Mouse (Mus musculus): ENCODE data around the gene Nutf2-ps1. TPM values are rescaled to one million over a fixed set of nuclear protein-coding genes. Genes with fewer than 3 reads are reported as not detected.

Nutf2-ps1 gene
- polyA plus RNA-seq, 1 experiment from 2014 or later = 335 TPM

- H3K36me3 ChIP-seq (ENCODE audit: control insufficient read depth, insufficient read depth, low read length) = no peaks in the 10 kb centered on the region
- no peaks in the 10 kb centered on the region for H3K27me3 ChIP-seq (ENCODE audit: control insufficient read depth, insufficient read depth, low read length)
- WGBS = 88% methylated on average over 3 of the region's 3 CpGs
- ATAC-seq (ENCODE audit: insufficient number of reproducible peaks, insufficient read depth, low FRiP score, low read depth) = no peak
- no peaks in the 10 kb centered on the region for H3K9me3 ChIP-seq (ENCODE audit: control insufficient read depth, low read depth, low read length)
- no peak overlapping the region for H3K9ac ChIP-seq (replicated peaks; ENCODE audit: low read depth, low read length)
- H3K4me2 ChIP-seq (replicated peaks; ENCODE audit: low read depth, low read length) = no peak overlapping the region
- no peak overlapping the region for H3K27ac ChIP-seq (ENCODE audit: low read length)
- H3K4me3 ChIP-seq (ENCODE audit: low read depth, low read length) = no peak overlapping the region
- H3K4me1 ChIP-seq (ENCODE audit: control insufficient read depth, insufficient read depth, low read length) = peaks cover 6% of the 10 kb centered on the region; the same call in 1 of the 2 replicates
Observed at GRCm38 (mm10) chr19:53560436-53560835, 28.4 kb downstream of the Nutf2-ps1 start.

- H3K4me2 ChIP-seq (replicated peaks; ENCODE audit: low read depth, low read length) = peak overlapping the region; percentile 28
Observed at GRCm38 (mm10) chr19:53557267-53557936, 31.5 kb downstream of the Nutf2-ps1 start.

GRCm38 (mm10) chr19:53556841-53557240 lies 32.0 kb downstream of the Nutf2-ps1 start:
- peaks cover 6% of the 10 kb centered on the region; the same call in 1 of the 2 replicates for H3K4me1 ChIP-seq (ENCODE audit: control insufficient read depth, insufficient read depth, low read length)
- H3K27ac ChIP-seq (ENCODE audit: low read length) = no peak overlapping the region
- H3K4me2 ChIP-seq (replicated peaks; ENCODE audit: low read depth, low read length) = peak overlapping the region; percentile 28
- no peak overlapping the region for H3K9ac ChIP-seq (replicated peaks; ENCODE audit: low read depth, low read length)
- no peak overlapping the region for H3K4me3 ChIP-seq (ENCODE audit: low read depth, low read length)
- no peaks in the 10 kb centered on the region for H3K9me3 ChIP-seq (ENCODE audit: control insufficient read depth, low read depth, low read length)
- H3K36me3 ChIP-seq (ENCODE audit: control insufficient read depth, insufficient read depth, low read length) = no peaks in the 10 kb centered on the region
- no peaks in the 10 kb centered on the region for H3K27me3 ChIP-seq (ENCODE audit: control insufficient read depth, insufficient read depth, low read length)
- 29% methylated on average over 6 of the region's 6 CpGs for WGBS
- no peak for ATAC-seq (ENCODE audit: insufficient number of reproducible peaks, insufficient read depth, low FRiP score, low read depth)

More at GRCm38 (mm10) chr19:53557267-53557936, 31.5 kb downstream of the Nutf2-ps1 start:
- Histone ChIP-seq H3K27me3 (ENCODE audit: control insufficient read depth, insufficient read depth, low read length) (no peaks in the 10 kb centered on the region), H3K36me3 (ENCODE audit: control insufficient read depth, insufficient read depth, low read length) (no peaks in the 10 kb centered on the region), H3K27ac (ENCODE audit: low read length) (no peak overlapping the region), H3K9me3 (ENCODE audit: control insufficient read depth, low read depth, low read length) (no peaks in the 10 kb centered on the region), H3K4me3 (ENCODE audit: low read depth, low read length) (no peak overlapping the region), H3K9ac (replicated peaks; ENCODE audit: low read depth, low read length) (no peak overlapping the region), H3K4me1 (ENCODE audit: control insufficient read depth, insufficient read depth, low read length) (peaks cover 6% of the 10 kb centered on the region; the same call in 1 of the 2 replicates)
- WGBS = 25% methylated on average over 20 of the region's 20 CpGs
- ATAC-seq (ENCODE audit: insufficient number of reproducible peaks, insufficient read depth, low FRiP score, low read depth) = peak; percentile 61; the same call in 1 of the 2 replicates

GRCm38 (mm10) chr19:53554981-53555616 lies 33.8 kb downstream of the Nutf2-ps1 start:
- no peaks in the 10 kb centered on the region for H3K36me3 ChIP-seq (ENCODE audit: control insufficient read depth, insufficient read depth, low read length)
- no peak overlapping the region for H3K27ac ChIP-seq (ENCODE audit: low read length)
- 74% methylated on average over 5 of the region's 5 CpGs for WGBS
- no peaks in the 10 kb centered on the region for H3K27me3 ChIP-seq (ENCODE audit: control insufficient read depth, insufficient read depth, low read length)
- H3K4me3 ChIP-seq (ENCODE audit: low read depth, low read length) = no peak overlapping the region
- no peak overlapping the region for H3K4me2 ChIP-seq (replicated peaks; ENCODE audit: low read depth, low read length)
- ATAC-seq (ENCODE audit: insufficient number of reproducible peaks, insufficient read depth, low FRiP score, low read depth) = no peak
- no peak overlapping the region for H3K9ac ChIP-seq (replicated peaks; ENCODE audit: low read depth, low read length)
- H3K9me3 ChIP-seq (ENCODE audit: control insufficient read depth, low read depth, low read length) = no peaks in the 10 kb centered on the region
- peaks cover 6% of the 10 kb centered on the region; the same call in 1 of the 2 replicates for H3K4me1 ChIP-seq (ENCODE audit: control insufficient read depth, insufficient read depth, low read length)

- H3K9ac ChIP-seq (replicated peaks; ENCODE audit: low read depth, low read length) = no peak overlapping the region
- no peaks in the 10 kb centered on the region for H3K36me3 ChIP-seq (ENCODE audit: control insufficient read depth, insufficient read depth, low read length)
- 81% methylated on average over 11 of the region's 11 CpGs for WGBS
- no peaks in the 10 kb centered on the region for H3K27me3 ChIP-seq (ENCODE audit: control insufficient read depth, insufficient read depth, low read length)
- ATAC-seq (ENCODE audit: insufficient number of reproducible peaks, insufficient read depth, low FRiP score, low read depth) = no peak
- H3K4me1 ChIP-seq (ENCODE audit: control insufficient read depth, insufficient read depth, low read length) = peaks cover 6% of the 10 kb centered on the region; the same call in 1 of the 2 replicates
- no peak overlapping the region for H3K27ac ChIP-seq (ENCODE audit: low read length)
- no peak overlapping the region for H3K4me3 ChIP-seq (ENCODE audit: low read depth, low read length)
- H3K4me2 ChIP-seq (replicated peaks; ENCODE audit: low read depth, low read length) = no peak overlapping the region
- no peaks in the 10 kb centered on the region for H3K9me3 ChIP-seq (ENCODE audit: control insufficient read depth, low read depth, low read length)
Observed at GRCm38 (mm10) chr19:53554402-53554801, 34.5 kb downstream of the Nutf2-ps1 start.

GRCm38 (mm10) chr19:53552795-53553194 lies 36.1 kb downstream of the Nutf2-ps1 start:
- 36% methylated on average over 6 of the region's 6 CpGs for WGBS
- no peak overlapping the region for H3K4me3 ChIP-seq (ENCODE audit: low read depth, low read length)
- H3K9ac ChIP-seq (replicated peaks; ENCODE audit: low read depth, low read length) = no peak overlapping the region
- H3K9me3 ChIP-seq (ENCODE audit: control insufficient read depth, low read depth, low read length) = no peaks in the 10 kb centered on the region
- H3K4me2 ChIP-seq (replicated peaks; ENCODE audit: low read depth, low read length) = no peak overlapping the region
- H3K4me1 ChIP-seq (ENCODE audit: control insufficient read depth, insufficient read depth, low read length) = peaks cover 6% of the 10 kb centered on the region; the same call in 1 of the 2 replicates
- ATAC-seq (ENCODE audit: insufficient number of reproducible peaks, insufficient read depth, low FRiP score, low read depth) = no peak
- no peaks in the 10 kb centered on the region for H3K27me3 ChIP-seq (ENCODE audit: control insufficient read depth, insufficient read depth, low read length)
- no peak overlapping the region for H3K27ac ChIP-seq (ENCODE audit: low read length)
- no peaks in the 10 kb centered on the region for H3K36me3 ChIP-seq (ENCODE audit: control insufficient read depth, insufficient read depth, low read length)

GRCm38 (mm10) chr19:53552216-53552786 lies 36.6 kb downstream of the Nutf2-ps1 start:
- H3K9ac ChIP-seq (replicated peaks; ENCODE audit: low read depth, low read length) = no peak overlapping the region
- no peaks in the 10 kb centered on the region for H3K27me3 ChIP-seq (ENCODE audit: control insufficient read depth, insufficient read depth, low read length)
- H3K4me3 ChIP-seq (ENCODE audit: low read depth, low read length) = no peak overlapping the region
- H3K9me3 ChIP-seq (ENCODE audit: control insufficient read depth, low read depth, low read length) = no peaks in the 10 kb centered on the region
- 24% methylated on average over 10 of the region's 10 CpGs for WGBS
- H3K4me2 ChIP-seq (replicated peaks; ENCODE audit: low read depth, low read length) = no peak overlapping the region
- ATAC-seq (ENCODE audit: insufficient number of reproducible peaks, insufficient read depth, low FRiP score, low read depth) = no peak
- no peak overlapping the region for H3K27ac ChIP-seq (ENCODE audit: low read length)
- H3K4me1 ChIP-seq (ENCODE audit: control insufficient read depth, insufficient read depth, low read length) = peaks cover 2% of the 10 kb centered on the region; the same call in 1 of the 2 replicates
- H3K36me3 ChIP-seq (ENCODE audit: control insufficient read depth, insufficient read depth, low read length) = no peaks in the 10 kb centered on the region

GRCm38 (mm10) chr19:53550972-53551371 lies 37.9 kb downstream of the Nutf2-ps1 start:
- Histone ChIP-seq H3K36me3 (ENCODE audit: control insufficient read depth, insufficient read depth, low read length) (no peaks in the 10 kb centered on the region), H3K4me2 (replicated peaks; ENCODE audit: low read depth, low read length) (no peak overlapping the region), H3K27me3 (ENCODE audit: control insufficient read depth, insufficient read depth, low read length) (no peaks in the 10 kb centered on the region), H3K4me3 (ENCODE audit: low read depth, low read length) (no peak overlapping the region), H3K9me3 (ENCODE audit: control insufficient read depth, low read depth, low read length) (no peaks in the 10 kb centered on the region), H3K27ac (ENCODE audit: low read length) (no peak overlapping the region), H3K4me1 (ENCODE audit: control insufficient read depth, insufficient read depth, low read length) (no peaks in the 10 kb centered on the region), H3K9ac (replicated peaks; ENCODE audit: low read depth, low read length) (no peak overlapping the region)
- no peak for ATAC-seq (ENCODE audit: insufficient number of reproducible peaks, insufficient read depth, low FRiP score, low read depth)
- WGBS = 76% methylated on average over 12 of the region's 12 CpGs
